Mouse (Mus musculus): Measurements from ENCODE around the gene Dctn1.

DNA sequence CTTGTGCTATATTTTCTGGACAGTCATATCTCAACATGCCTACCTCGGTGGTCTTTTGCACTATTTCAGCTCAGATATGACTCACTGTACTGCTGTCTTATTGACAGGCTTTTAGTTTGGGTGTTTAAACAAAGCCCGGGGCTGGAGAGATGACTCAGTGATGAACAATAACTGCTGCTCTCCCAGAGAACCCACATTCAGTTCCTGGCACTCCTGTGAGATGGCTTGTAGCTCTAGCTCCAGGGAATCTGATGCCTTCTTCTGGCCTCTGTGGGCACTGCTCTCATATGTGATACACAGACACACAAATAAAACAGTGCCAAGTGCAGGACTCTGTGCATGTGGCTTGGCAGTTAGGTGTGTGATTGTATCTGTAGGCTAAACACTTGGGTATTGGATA is 20.5 kb upstream of the Dctn1 start:
- TF ChIP-seq POLR2A (IDR thresholded peaks at IDR 0.05; ENCODE audit: borderline replicate concordance, low read depth, low read length) (no peak), CTCF (IDR thresholded peaks at IDR 0.05; ENCODE audit: low read depth, low read length) (no peak)
